Mouse (Mus musculus) C2C12 (cell line): ENCODE results near the gene Psmb3.

Experiments used
- CEBPB ChIP-seq: IDR thresholded peaks from one replicate; pipeline ENCODE4 v1.6.1; 2011; ENCODE audit warnings: low read depth, mild to moderate bottlenecking, control low read depth, moderate library complexity
- CTCF ChIP-seq: IDR thresholded peaks from one replicate; pipeline ENCODE4 v1.5.1; 2011; ENCODE audit not compliant: control insufficient read depth, insufficient read depth, insufficient read length
- MAX ChIP-seq: IDR thresholded peaks from one replicate; pipeline ENCODE4 v1.6.1; 2011; ENCODE audit warnings: mild to moderate bottlenecking, control low read depth
- MYOD1 ChIP-seq: IDR thresholded peaks from one replicate; pipeline ENCODE4 v1.6.1; 2011; ENCODE audit warnings: low read depth; ENCODE audit not compliant: control insufficient read depth, insufficient read length
- MYOG ChIP-seq: IDR thresholded peaks from one replicate; pipeline ENCODE4 v1.6.1; 2011; ENCODE audit not compliant: control insufficient read depth, insufficient read length; ENCODE audit errors: extremely low read depth
- USF1 ChIP-seq: IDR thresholded peaks from one replicate; pipeline ENCODE4 v1.6.1; 2011; ENCODE audit warnings: low read depth, mild to moderate bottlenecking, control low read depth, moderate library complexity

DNA sequence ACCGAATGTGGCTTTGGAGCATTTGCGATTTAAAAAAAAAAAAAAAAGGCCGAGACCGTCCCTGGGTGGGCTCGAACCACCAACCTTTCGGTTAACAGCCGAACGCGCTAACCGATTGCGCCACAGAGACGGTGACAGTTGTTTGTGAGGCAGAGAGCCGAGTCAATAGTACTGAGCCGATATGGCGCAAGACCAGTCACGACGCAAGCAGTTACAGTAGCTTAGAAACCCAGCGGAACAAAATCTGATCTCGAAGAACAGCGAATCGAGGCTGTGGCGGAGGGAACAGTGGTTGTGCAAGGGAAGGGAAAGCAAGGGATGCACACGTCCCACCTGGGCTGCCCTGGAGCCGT, 830 bp upstream of the Psmb3 start:
- TF ChIP-seq CTCF, result no peak
- no peak for TF ChIP-seq USF1
- TF ChIP-seq MAX, result no peak
- peak; percentile 96 for TF ChIP-seq CEBPB
- TF ChIP-seq MYOD1, result no peak
- TF ChIP-seq MYOG, result no peak
